Mouse (Mus musculus) spleen, adult 2 months (tissue): ENCODE measurements around the gene Gpc6. TPM values are rescaled to one million over a fixed set of nuclear protein-coding genes. Genes with fewer than 3 reads are reported as not detected.

Source experiments
- DNase-seq, 2 experiments: peaks; one replicate each; pipeline versions ENCODE4 v3.0.0 to v3.0.0-alpha.2; 2012 to 2021; ENCODE audit warnings: low spot score in 2 of 2, low read depth in 1 of 2
- H3K27ac ChIP-seq: fragments of 200-500 bp; 2 replicates; pipeline ENCODE4 v1.5.1; 2012; ENCODE audit warnings: low read length, inconsistent platforms; ENCODE audit not compliant: insufficient read depth
- H3K27me3 ChIP-seq: fragments of 200-500 bp; 2 replicates; pipeline ENCODE4 v1.6.1; 2012; ENCODE audit warnings: mild to moderate bottlenecking, moderate library complexity, low read length, inconsistent platforms; ENCODE audit not compliant: control insufficient read depth, insufficient read depth
- H3K36me3 ChIP-seq: fragments of 200-500 bp; 2 replicates; pipeline ENCODE4 v1.6.1; 2012; ENCODE audit warnings: mild to moderate bottlenecking, low read length, inconsistent platforms; ENCODE audit not compliant: control insufficient read depth, insufficient read depth
- H3K4me1 ChIP-seq: fragments of 200-500 bp; 2 replicates; pipeline ENCODE4 v1.6.1; 2011; ENCODE audit warnings: inconsistent platforms; ENCODE audit not compliant: control insufficient read depth, insufficient read depth, insufficient read length
- H3K4me3 ChIP-seq: fragments of 200-500 bp; 2 replicates; pipeline ENCODE4 v1.5.1; 2011; ENCODE audit warnings: mild to moderate bottlenecking, inconsistent platforms; ENCODE audit not compliant: insufficient read depth, insufficient read length; ENCODE audit errors: extremely low read depth
- CTCF ChIP-seq: fragments of 200-500 bp; IDR thresholded peaks from 2 replicates; pipeline ENCODE4 v1.5.1; 2011; ENCODE audit warnings: mild to moderate bottlenecking, inconsistent platforms; ENCODE audit not compliant: insufficient read depth, insufficient read length, insufficient replicate concordance; ENCODE audit errors: extremely low read depth
- POLR2A ChIP-seq: fragments of 200-500 bp; IDR thresholded peaks from 2 replicates; pipeline ENCODE4 v1.6.1; 2011; ENCODE audit warnings: low read depth, low read length, inconsistent platforms
- WGBS: fragments of 180-500 bp; shearing (Covaris S2); methylation state at CpG from one replicate; pipeline ENCODE4 v1.1.7; 2018; 5-methylcytosine and 5-hydroxymethylcytosine counted together
- polyA plus RNA-seq: library from polyadenylated mRNA; depleted of rRNA; stranded (reverse); fragments of >200 nt; gene quantifications from 2 replicates; pipeline ENCODE4 v1.2.3, GENCODE M21; 2012

Gpc6 gene
- polyA plus RNA-seq, 1 experiment, result 0.67 TPM

DNA sequence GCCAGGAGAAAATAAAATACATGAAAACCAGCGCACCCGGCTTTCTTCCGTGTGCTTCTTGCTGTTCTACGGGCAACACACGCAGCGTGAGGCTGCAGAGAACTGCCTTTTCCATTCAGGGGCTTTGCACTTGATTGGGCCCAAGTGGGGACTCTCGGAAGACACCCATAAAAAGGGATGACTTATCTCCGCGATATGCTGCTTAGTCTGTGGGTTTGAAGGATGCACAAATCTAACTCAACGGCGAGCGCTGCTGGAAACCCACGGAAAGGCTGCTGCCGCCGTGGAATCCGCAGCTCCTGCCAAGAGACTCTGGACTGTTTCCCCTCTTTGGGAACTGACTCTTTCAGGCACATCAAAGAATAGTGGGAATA is 970.4 kb downstream of the Gpc6 start:
- TF ChIP-seq CTCF (no peak), POLR2A (no peak)
- Histone ChIP-seq H3K27ac (no peak overlapping the region), H3K36me3 (no peaks in the 10 kb centered on the region), H3K4me1 (no peaks in the 10 kb centered on the region), H3K4me3 (no peak overlapping the region), H3K27me3 (no peaks in the 10 kb centered on the region)
- WGBS, result 91% methylated on average over 16 of the region's 16 CpGs
- no peak for DNase-seq

DNA sequence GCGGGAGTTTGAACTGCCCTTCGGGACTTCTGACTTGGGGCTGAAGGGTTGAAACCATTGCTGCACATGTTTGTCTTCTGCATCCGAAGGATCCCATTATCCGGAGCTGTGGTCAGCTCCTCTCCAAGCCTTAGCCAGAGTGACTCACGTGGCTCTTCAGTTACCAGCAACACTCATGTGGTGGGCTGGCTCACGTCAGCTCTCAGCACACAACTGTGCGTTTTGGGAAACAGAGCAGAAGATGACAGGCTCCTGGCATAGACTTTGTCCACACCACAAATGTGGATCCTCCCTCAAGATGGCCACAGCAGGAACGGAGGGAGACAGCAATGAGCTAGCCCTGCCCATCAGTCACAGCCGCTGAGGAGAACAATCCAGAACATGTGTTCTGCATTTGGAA is 979.2 kb downstream of the Gpc6 start:
- H3K4me1 ChIP-seq, result no peaks in the 10 kb centered on the region
- TF ChIP-seq CTCF (no peak), POLR2A (no peak)
- H3K27ac ChIP-seq, result no peak overlapping the region
- whole genome bisulfite sequencing, result 86% methylated on average over 9 of the region's 9 CpGs
- no peak for DNase-seq
- H3K4me3 ChIP-seq, result no peak overlapping the region
- H3K36me3 ChIP-seq, result no peaks in the 10 kb centered on the region
- H3K27me3 ChIP-seq, result no peaks in the 10 kb centered on the region

- TF ChIP-seq CTCF (no peak), POLR2A (no peak)
- H3K27ac ChIP-seq, result no peak overlapping the region
- no peaks in the 10 kb centered on the region for H3K36me3 ChIP-seq
- 78% methylated on average over 10 of the region's 10 CpGs for WGBS
- no peaks in the 10 kb centered on the region for H3K27me3 ChIP-seq
- no peaks in the 10 kb centered on the region for H3K4me1 ChIP-seq
- H3K4me3 ChIP-seq, result no peak overlapping the region
- no peak for DNase-seq
Observed at GRCm38 (mm10) chr14:117905701-117906100, 980.6 kb downstream of the Gpc6 start.

DNA sequence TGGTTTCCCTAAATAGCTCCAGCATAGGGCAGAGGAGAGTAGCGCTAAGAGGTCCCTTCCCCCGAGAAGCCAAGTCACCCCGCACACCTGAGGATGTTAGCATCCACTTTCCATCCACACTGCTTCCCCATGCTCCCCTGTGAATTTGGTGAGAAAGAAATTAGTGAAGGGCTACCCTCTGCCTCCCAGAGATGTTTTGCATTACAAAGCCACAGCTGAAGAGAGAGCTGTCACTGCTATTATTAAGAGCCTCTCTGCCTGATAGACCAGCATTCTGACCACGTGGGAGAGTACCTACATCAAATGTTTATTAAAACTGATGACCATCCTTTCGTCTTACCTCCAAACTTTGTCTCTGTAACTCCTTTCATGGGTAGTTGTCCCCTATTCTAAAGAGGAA is 981.2 kb downstream of the Gpc6 start:
- no peak overlapping the region for H3K27ac ChIP-seq
- 83% methylated on average over 5 of the region's 5 CpGs for WGBS
- TF ChIP-seq POLR2A (no peak), CTCF (no peak)

GRCm38 (mm10) chr14:117908231-117908920 is 983.3 kb downstream of the Gpc6 start:
- DNase-seq, result no peak
- Histone ChIP-seq H3K27me3 (no peaks in the 10 kb centered on the region), H3K36me3 (no peaks in the 10 kb centered on the region), H3K27ac (no peak overlapping the region), H3K4me1 (no peaks in the 10 kb centered on the region), H3K4me3 (no peak overlapping the region)
- WGBS, result 64% methylated on average over 8 of the region's 8 CpGs
- TF ChIP-seq POLR2A, result no peak

More for the DNA sequence above, 981.2 kb downstream of the Gpc6 start:
- no peak for DNase-seq
- Histone ChIP-seq H3K4me3 (no peak overlapping the region), H3K4me1 (no peaks in the 10 kb centered on the region), H3K27me3 (no peaks in the 10 kb centered on the region), H3K36me3 (no peaks in the 10 kb centered on the region)

GRCm38 (mm10) chr14:117909046-117909445 is 983.9 kb downstream of the Gpc6 start:
- no peak overlapping the region for H3K27ac ChIP-seq
- no peaks in the 10 kb centered on the region for H3K36me3 ChIP-seq
- WGBS, result 92% methylated on average over 4 of the region's 4 CpGs
- no peak for TF ChIP-seq CTCF
- DNase-seq, result no peak
- H3K4me3 ChIP-seq, result no peak overlapping the region
- H3K27me3 ChIP-seq, result no peaks in the 10 kb centered on the region
- H3K4me1 ChIP-seq, result no peaks in the 10 kb centered on the region

GRCm38 (mm10) chr14:117910323-117910722 is 985.2 kb downstream of the Gpc6 start:
- no peak for DNase-seq
- Histone ChIP-seq H3K4me3 (no peak overlapping the region), H3K27ac (no peak overlapping the region), H3K36me3 (no peaks in the 10 kb centered on the region), H3K4me1 (no peaks in the 10 kb centered on the region), H3K27me3 (no peaks in the 10 kb centered on the region)
- no peak for TF ChIP-seq POLR2A
- TF ChIP-seq CTCF, result no peak
- WGBS, result 76% methylated on average over 7 of the region's 7 CpGs
